Comparison of ENCODE assay signal across 8 mouse cellular contexts in the genomic region with DNA sequence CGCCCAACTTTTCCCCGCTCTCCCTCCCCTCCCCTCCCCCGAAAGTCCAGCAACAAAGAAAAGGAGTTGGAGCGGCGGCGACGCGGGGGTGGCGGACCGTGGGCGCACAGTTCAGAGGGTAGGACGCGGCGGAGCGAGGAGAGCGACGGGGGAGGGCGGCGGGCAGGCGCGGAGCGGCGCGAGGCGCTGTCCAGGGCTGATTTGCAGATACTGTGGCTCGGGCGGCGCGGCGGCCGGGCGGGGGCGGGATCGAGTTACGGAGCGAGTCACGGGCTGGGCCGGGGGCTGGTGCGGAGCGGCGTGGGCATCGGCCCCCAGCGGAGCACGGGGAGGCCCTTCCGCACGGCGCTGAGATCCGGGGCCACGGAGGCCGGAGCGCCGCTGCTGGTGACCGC. TPM values are rescaled to one million over a fixed set of nuclear protein-coding genes. Genes with fewer than 3 reads are reported as not detected.
DNase-seq lines count a peak whose midpoint lies in the region; ATAC-seq lines count a peak whose summit lies in the region.

No protein-coding gene starts in this region.

- under 1% methylated on average over 37 of the region's 53 CpGs for WGBS in forebrain, embryonic 13.5 days
- under 1% methylated on average over 21 of the region's 53 CpGs for WGBS in lung, embryonic 15.5 days

- H3K4me1 ChIP-seq in forebrain, embryonic 13.5 days = peaks cover 18% of the 10 kb centered on the region
- H3K4me1 ChIP-seq in lung, embryonic 15.5 days = peaks cover 7% of the 10 kb centered on the region; the same call in 1 of the 2 replicates

- H3K36me3 ChIP-seq in forebrain, embryonic 13.5 days (ENCODE audit: poor library complexity, severe bottlenecking) = peaks cover 24% of the 10 kb centered on the region
- H3K36me3 ChIP-seq in lung, embryonic 15.5 days = peaks cover 20% of the 10 kb centered on the region

- H3K4me2 ChIP-seq in forebrain, embryonic 13.5 days = peak overlapping the region; percentile 69
- H3K4me2 ChIP-seq in lung, embryonic 15.5 days = peak overlapping the region; percentile 75

- H3K27ac ChIP-seq in forebrain, embryonic 13.5 days = peak overlapping the region; percentile 87
- peak overlapping the region; percentile 97 for H3K27ac ChIP-seq in lung, embryonic 15.5 days

- peak overlapping the region; percentile 80 for H3K4me3 ChIP-seq in forebrain, embryonic 13.5 days
- peak overlapping the region; percentile 95 for H3K4me3 ChIP-seq in lung, embryonic 15.5 days

- no peaks in the 10 kb centered on the region for H3K9me3 ChIP-seq in forebrain, embryonic 13.5 days (replicated peaks)
- no peaks in the 10 kb centered on the region for H3K9me3 ChIP-seq in lung, embryonic 15.5 days

- H3K27me3 ChIP-seq in forebrain, embryonic 13.5 days = no peaks in the 10 kb centered on the region
- no peaks in the 10 kb centered on the region for H3K27me3 ChIP-seq in lung, embryonic 15.5 days

- ATAC-seq in forebrain, embryonic 13.5 days = peak; percentile 80
- ATAC-seq in lung, embryonic 15.5 days (ENCODE audit: borderline replicate concordance, extremely low read depth, low FRiP score, low TSS enrichment) = peak; percentile 90
- peak; percentile 43; the same call in 1 of the 2 replicates for ATAC-seq in neutrophil, adult 5-6 weeks (ENCODE audit: extremely low read depth, insufficient number of reproducible peaks, low FRiP score, poor library complexity, severe bottlenecking)

- H3K9ac ChIP-seq in forebrain, embryonic 13.5 days = peak overlapping the region; percentile 85
- H3K9ac ChIP-seq in lung, embryonic 15.5 days = peak overlapping the region; percentile 87

- intact Hi-C loops in heart, postnatal 14 days (cut with DNase I) = no loop called here

- peak; percentile 60 for DNase-seq in ES-CJ7 (ENCODE audit: low read depth, low spot score)
- peak; percentile 22 for DNase-seq in c-Kit-negative CD71-positive TER-119-positive erythroid progenitor cells, embryonic 14.5 days (ENCODE audit: low read depth, low spot score)
- peak; percentile 77 to 79 for DNase-seq in heart, postnatal 14 days
- peak; percentile 79 to 88 for DNase-seq in kidney, postnatal 36 days
- DNase-seq in thymus, postnatal 0 days (ENCODE audit: low spot score) = peak; percentile 56

RNA-seq across cellular contexts. Expression of gene Rest, which starts 0.4 kb away (rescaled TPM):
- 11.1 and 13.1 TPM in 2 replicates for polyA plus RNA-seq in forebrain, embryonic 13.5 days (2015; fragmentation: Nextera tagmentation; extraction: Ambion mirVana)
- total RNA-seq in heart, postnatal 14 days (2021) = 10 to 100 TPM; 17.4 to 18.1 TPM
- 33.5 and 34.2 TPM in 2 replicates for polyA plus RNA-seq in lung, embryonic 15.5 days (2015; fragmentation: Nextera tagmentation; extraction: Ambion mirVana)
- total RNA-seq in neutrophil, adult 5-6 weeks (2017) = 62.9 and 70.3 TPM in 2 replicates
- 32.4 and 37.4 TPM in 2 replicates for polyA plus RNA-seq in thymus, postnatal 0 days (2015; fragmentation: Nextera tagmentation; extraction: Ambion mirVana)

RNA-seq across cellular contexts. Expression of gene Noa1, which starts 44.2 kb away (rescaled TPM):
- polyA plus RNA-seq in forebrain, embryonic 13.5 days (2015; fragmentation: Nextera tagmentation; extraction: Ambion mirVana) = 33.8 and 35.8 TPM in 2 replicates
- total RNA-seq in heart, postnatal 14 days (2021) = 10 to 100 TPM; 18.0 to 21.0 TPM
- polyA plus RNA-seq in lung, embryonic 15.5 days (2015; fragmentation: Nextera tagmentation; extraction: Ambion mirVana) = 28.4 and 29.4 TPM in 2 replicates
- 5.5 and 5.8 TPM in 2 replicates for total RNA-seq in neutrophil, adult 5-6 weeks (2017)
- polyA plus RNA-seq in thymus, postnatal 0 days (2015; fragmentation: Nextera tagmentation; extraction: Ambion mirVana) = 35.9 and 36.2 TPM in 2 replicates

RNA-seq across cellular contexts. Expression of gene Polr2b, which starts 44.3 kb away (rescaled TPM):
- 82.5 and 87.1 TPM in 2 replicates for polyA plus RNA-seq in forebrain, embryonic 13.5 days (2015; fragmentation: Nextera tagmentation; extraction: Ambion mirVana)
- 10 to 100 TPM; 31.5 to 31.8 TPM for total RNA-seq in heart, postnatal 14 days (2021)
- 64.0 and 65.1 TPM in 2 replicates for polyA plus RNA-seq in lung, embryonic 15.5 days (2015; fragmentation: Nextera tagmentation; extraction: Ambion mirVana)
- total RNA-seq in neutrophil, adult 5-6 weeks (2017) = 97.9 and 120 TPM in 2 replicates
- polyA plus RNA-seq in thymus, postnatal 0 days (2015; fragmentation: Nextera tagmentation; extraction: Ambion mirVana) = 56.5 and 56.9 TPM in 2 replicates

RNA-seq across cellular contexts. Expression of gene Spink2, which starts 54.4 kb away (rescaled TPM):
- 0.94 and 1.4 TPM in 2 replicates for polyA plus RNA-seq in forebrain, embryonic 13.5 days (2015; fragmentation: Nextera tagmentation; extraction: Ambion mirVana)
- total RNA-seq in heart, postnatal 14 days (2021) = under 1 TPM in 1 of 2 experiments, not detected in 1; 0.37 TPM
- polyA plus RNA-seq in lung, embryonic 15.5 days (2015; fragmentation: Nextera tagmentation; extraction: Ambion mirVana) = 1.6 and 2.2 TPM in 2 replicates
- not detected in 2 replicates for total RNA-seq in neutrophil, adult 5-6 weeks (2017)
- 1.3 and 1.4 TPM in 2 replicates for polyA plus RNA-seq in thymus, postnatal 0 days (2015; fragmentation: Nextera tagmentation; extraction: Ambion mirVana)

Comparison
In these comparisons a context has a peak if more than half of its experiments do, and no peak if none do; other contexts are left out.
1. Peak in every context shown above with its lines: DNase-seq, ATAC-seq, H3K4me3 ChIP-seq and H3K27ac ChIP-seq.
2. DNase-seq: peak in every context shown above with its lines; median percentile 84 in kidney, postnatal 36 days; 78 in heart, postnatal 14 days; 60 in ES-CJ7; 56 in thymus, postnatal 0 days; 22 in c-Kit-negative CD71-positive TER-119-positive erythroid progenitor cells, embryonic 14.5 days.